ENCODE assay signal across 7 mouse cellular contexts in the genomic region with DNA sequence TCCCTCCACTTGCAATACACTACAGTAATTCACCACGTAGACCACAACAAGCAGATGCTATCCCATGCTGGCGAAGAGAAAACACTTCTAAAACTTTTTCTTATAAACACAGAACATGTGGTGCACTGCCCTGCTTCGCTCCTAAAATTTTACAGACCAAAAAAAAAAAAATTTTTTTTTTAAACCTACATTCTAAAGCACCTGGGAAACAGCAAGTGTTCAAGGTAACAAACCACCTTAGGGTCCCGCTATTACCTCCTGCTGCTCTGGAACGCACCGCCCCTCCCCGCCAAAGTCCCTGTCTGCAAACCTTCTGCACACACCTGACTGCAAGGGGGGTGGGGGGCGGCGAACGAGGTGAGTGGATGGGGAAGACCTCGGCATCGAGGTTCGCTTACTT. TPM values are rescaled to one million over a fixed set of nuclear protein-coding genes. Genes with fewer than 3 reads are reported as not detected.
A peak's percentile ranks its signal among the peaks of the same experiment; 100 is the strongest.
DNase-seq lines count a peak whose midpoint lies in the region; ATAC-seq and TF ChIP-seq lines count a peak whose summit lies in the region.

A gene (plus strand): TSS at position 301 of the 400 bp plus-strand sequence.

- peak within 1 kb of the TSS; percentile 100 for H3K9ac ChIP-seq in ES-E14 (ENCODE audit: insufficient read depth, low read depth, low read length, poor library complexity, severe bottlenecking)
- peak within 1 kb of the TSS; percentile 88 for H3K9ac ChIP-seq in forebrain, embryonic 11.5 days (ENCODE audit: low read length)
- H3K9ac ChIP-seq in liver, embryonic 11.5 days (ENCODE audit: low read depth, low read length) = peak within 1 kb of the TSS; percentile 95
- peak within 1 kb of the TSS; percentile 100 for H3K9ac ChIP-seq in stomach, embryonic 16.5 days (ENCODE audit: low read length)

- H3K9me3 ChIP-seq in ES-E14 (ENCODE audit: control insufficient read depth, insufficient read depth, low read depth, low read length) = no peaks in the 10 kb centered on the region
- no peaks in the 10 kb centered on the region for H3K9me3 ChIP-seq in forebrain, embryonic 11.5 days (ENCODE audit: control insufficient read depth, low read length)
- H3K9me3 ChIP-seq in liver, embryonic 11.5 days (ENCODE audit: control insufficient read depth, low read length) = no peaks in the 10 kb centered on the region
- H3K9me3 ChIP-seq in stomach, embryonic 16.5 days (replicated peaks; ENCODE audit: control insufficient read depth, low read length) = no peaks in the 10 kb centered on the region

- peak within 1 kb of the TSS; percentile 83 to 100 for H3K4me3 ChIP-seq in ES-E14 (ENCODE audit: insufficient read depth in 1 of 2, low read depth in 1 of 2, low read length in 2 of 2, poor library complexity in 1 of 2, severe bottlenecking in 1 of 2)
- H3K4me3 ChIP-seq in forebrain, embryonic 11.5 days (ENCODE audit: low read depth, low read length) = peak within 1 kb of the TSS; percentile 92
- H3K4me3 ChIP-seq in liver, embryonic 11.5 days (ENCODE audit: low read depth, low read length) = peak within 1 kb of the TSS; percentile 94
- H3K4me3 ChIP-seq in stomach, embryonic 16.5 days (replicated peaks; ENCODE audit: low read length) = peak within 1 kb of the TSS; percentile 96

- H3K4me2 ChIP-seq in forebrain, embryonic 11.5 days (ENCODE audit: low read depth, low read length, severe bottlenecking) = peak within 1 kb of the TSS; percentile 77
- peak within 1 kb of the TSS; percentile 86 for H3K4me2 ChIP-seq in liver, embryonic 11.5 days
- peak within 1 kb of the TSS; percentile 83 for H3K4me2 ChIP-seq in stomach, embryonic 16.5 days (ENCODE audit: low read depth, low read length)

- no peak for DNase-seq in ES-E14 (ENCODE audit: low read depth, low spot score)
- no peak for DNase-seq in forebrain, embryonic 11.5 days (ENCODE audit: low spot score)
- DNase-seq in liver, embryonic 11.5 days (ENCODE audit: low spot score) = no peak
- DNase-seq in spleen, postnatal 14 days (ENCODE audit: low spot score in 2 of 2) = no peak

- H3K4me1 ChIP-seq in ES-E14 (ENCODE audit: control insufficient read depth in 2 of 2, insufficient read depth in 2 of 2, low read length in 2 of 2, poor library complexity in 1 of 2) = peaks cover 0 to 3% of the 10 kb centered on the region in 2 experiments; a peak in 2 of 4 replicates
- no peaks in the 10 kb centered on the region; the same call in 1 of the 2 replicates for H3K4me1 ChIP-seq in forebrain, embryonic 11.5 days (replicated peaks; ENCODE audit: control insufficient read depth, insufficient read depth, low read length)
- H3K4me1 ChIP-seq in liver, embryonic 11.5 days (replicated peaks; ENCODE audit: control insufficient read depth, insufficient read depth, low read length) = peaks cover 17% of the 10 kb centered on the region
- H3K4me1 ChIP-seq in stomach, embryonic 16.5 days (ENCODE audit: control insufficient read depth, insufficient read depth, low read length) = peaks cover 22% of the 10 kb centered on the region

- no peaks in the 10 kb centered on the region for H3K27me3 ChIP-seq in forebrain, embryonic 11.5 days (ENCODE audit: control insufficient read depth, insufficient read depth, low read length)
- no peaks in the 10 kb centered on the region for H3K27me3 ChIP-seq in liver, embryonic 11.5 days (replicated peaks; ENCODE audit: control insufficient read depth, insufficient read depth, low read length)
- no peaks in the 10 kb centered on the region for H3K27me3 ChIP-seq in stomach, embryonic 16.5 days (ENCODE audit: control insufficient read depth, insufficient read depth, low read length)

- 2% methylated on average over 13 of the region's 13 CpGs for WGBS in forebrain, embryonic 11.5 days
- WGBS in liver, embryonic 11.5 days = under 1% methylated on average over 13 of the region's 13 CpGs
- under 1% methylated on average over 13 of the region's 13 CpGs for WGBS in stomach, embryonic 16.5 days

- in situ Hi-C loops in ES-E14 (cut with MboI; ENCODE audit: low sequenced_read_pairs in 2 of 2, unreplicated experiment in 2 of 2) = no loop called here

- H3K36me3 ChIP-seq in ES-E14 (ENCODE audit: control insufficient read depth, insufficient read depth, low read length, poor library complexity, severe bottlenecking) = no peaks in the 10 kb centered on the region
- H3K36me3 ChIP-seq in forebrain, embryonic 11.5 days (ENCODE audit: control insufficient read depth, insufficient read depth, low read length) = no peaks in the 10 kb centered on the region
- no peaks in the 10 kb centered on the region for H3K36me3 ChIP-seq in liver, embryonic 11.5 days (ENCODE audit: control insufficient read depth, insufficient read depth, low read length)
- no peaks in the 10 kb centered on the region for H3K36me3 ChIP-seq in stomach, embryonic 16.5 days (ENCODE audit: control insufficient read depth, insufficient read depth, low read length)

- ATAC-seq in CD4-positive, CD25-positive, alpha-beta regulatory T cell, adult 4 months = no peak
- ATAC-seq in forebrain, embryonic 11.5 days (replicated peaks; ENCODE audit: low FRiP score) = no peak
- no peak for ATAC-seq in hematopoietic stem cell, adult 5-6 weeks (replicated peaks in 1 of 2; ENCODE audit: insufficient read depth in 1 of 2, low FRiP score in 2 of 2, low TSS enrichment in 1 of 2, low read depth in 1 of 2, poor library complexity in 2 of 2, severe bottlenecking in 2 of 2)
- ATAC-seq in liver, embryonic 11.5 days (replicated peaks; ENCODE audit: low FRiP score) = no peak
- no peak for ATAC-seq in stomach, embryonic 16.5 days (ENCODE audit: insufficient read depth, low FRiP score)

- H3K27ac ChIP-seq in ES-E14 (ENCODE audit: insufficient read depth, low read depth, low read length, poor library complexity, severe bottlenecking) = peak within 1 kb of the TSS; percentile 94
- peak within 1 kb of the TSS; percentile 68 for H3K27ac ChIP-seq in forebrain, embryonic 11.5 days (ENCODE audit: low read depth, low read length)
- peak within 1 kb of the TSS; percentile 88 for H3K27ac ChIP-seq in liver, embryonic 11.5 days (ENCODE audit: low read depth, low read length)
- peak within 1 kb of the TSS; percentile 99 for H3K27ac ChIP-seq in stomach, embryonic 16.5 days (ENCODE audit: low read length)

TF ChIP-seq in ES-E14, 5 proteins besides CTCF, POLR2A, EP300 and RAD21:
- TF ChIP-seq HCFC1 (IDR thresholded peaks at IDR 0.05; ENCODE audit: borderline replicate concordance, insufficient read depth, low read length) (no peak), ZC3H11A (IDR thresholded peaks at IDR 0.05; ENCODE audit: borderline replicate concordance, low read depth, low read length) (no peak), ZNF384 (IDR thresholded peaks at IDR 0.05; ENCODE audit: low read depth, low read length) (no peak), MAFK (IDR thresholded peaks at IDR 0.05; ENCODE audit: insufficient read depth, low read depth, low read length) (no peak), CHD2 (IDR thresholded peaks at IDR 0.05; ENCODE audit: low read depth, low read length) (no peak)

RNA-seq across cellular contexts. Expression of the gene that starts here (rescaled TPM):
- polyA plus RNA-seq in CD4-positive, CD25-positive, alpha-beta regulatory T cell, adult 4 months (2017; shearing (Covaris generic)) = 100 to 1,000 TPM; 107 to 113 TPM
- 35.7 and 45.4 TPM in 2 replicates for total RNA-seq in ES-E14 (2012; rRNA removed)
- 83.8 and 85.6 TPM in 2 replicates for polyA plus RNA-seq in forebrain, embryonic 11.5 days (2014; fragmentation: Nextera tagmentation; extraction: Ambion mirVana)
- 159 and 166 TPM in 2 replicates for total RNA-seq in hematopoietic stem cell, adult 5-6 weeks (2017)
- polyA plus RNA-seq in liver, embryonic 11.5 days (2014; fragmentation: Nextera tagmentation; extraction: Ambion mirVana) = 126 TPM in 2 replicates
- polyA plus RNA-seq in stomach, embryonic 16.5 days (2015; fragmentation: Nextera tagmentation; extraction: Ambion mirVana) = 96.6 and 98.8 TPM in 2 replicates
